Mouse (Mus musculus) liver, postnatal 0 days (tissue): ENCODE data around the gene Gm49366. TPM values are rescaled to one million over a fixed set of nuclear protein-coding genes. Genes with fewer than 3 reads are reported as not detected.
"Not testable (repeated sequence)": the region's sequence is repeated elsewhere in the genome, so short reads cannot be mapped to it uniquely, and the experiment has no call there.

Experiments used
- ATAC-seq: fragments of 200-750 bp; cut with Nextera tagmentation; 2 replicates; pipeline ENCODE4 v1.8.0; 2017; ENCODE audit warnings: mild to moderate bottlenecking, moderate library complexity
- DNase-seq: peaks from one replicate; pipeline ENCODE4 v3.0.0-alpha.2; 2016
- H3K27ac ChIP-seq: fragments of 300-500 bp; sonication (generic); 2 replicates; pipeline ENCODE4 v1.5.1; 2014; ENCODE audit warnings: antibody characterized with exemption, moderate library complexity, mild to moderate bottlenecking, low read depth
- H3K27me3 ChIP-seq: fragments of 300-500 bp; sonication (generic); 2 replicates; pipeline ENCODE4 v1.6.1; 2014; ENCODE audit warnings: low read length, control low read depth, mixed read lengths; ENCODE audit not compliant: insufficient read depth
- H3K36me3 ChIP-seq: fragments of 300-500 bp; sonication (generic); replicated peaks from 2 replicates; pipeline ENCODE4 v1.6.1; 2014; ENCODE audit warnings: mild to moderate bottlenecking, control low read depth, low read length, moderate library complexity, mixed read lengths; ENCODE audit not compliant: insufficient read depth
- H3K4me1 ChIP-seq: fragments of 300-500 bp; sonication (generic); 2 replicates; pipeline ENCODE4 v1.6.1; 2014; ENCODE audit warnings: antibody characterized with exemption, mild to moderate bottlenecking, control low read depth; ENCODE audit not compliant: insufficient read depth
- H3K4me2 ChIP-seq: fragments of 300-500 bp; sonication (generic); 2 replicates; pipeline ENCODE4 v1.6.1; 2014; ENCODE audit warnings: low read depth, mild to moderate bottlenecking, low read length, moderate library complexity, mixed read lengths
- H3K4me3 ChIP-seq: fragments of 300-500 bp; sonication (generic); 2 replicates; pipeline ENCODE4 v1.5.1; 2014; ENCODE audit warnings: low read depth, low read length
- H3K9ac ChIP-seq: fragments of 300-500 bp; sonication (generic); replicated peaks from 2 replicates; pipeline ENCODE4 v1.6.1; 2014; ENCODE audit warnings: mild to moderate bottlenecking, moderate library complexity
- H3K9me3 ChIP-seq: fragments of 300-500 bp; sonication (generic); 2 replicates; pipeline ENCODE4 v1.6.1; 2016; ENCODE audit warnings: mild to moderate bottlenecking, control low read depth, low read length, mixed read lengths
- CTCF ChIP-seq: sonication (generic); IDR thresholded peaks from 2 replicates; pipeline ENCODE4 v1.5.1; 2016; ENCODE audit warnings: antibody characterized with exemption, low read depth
- EP300 ChIP-seq: IDR thresholded peaks from 2 replicates; pipeline ENCODE4 v1.6.1; 2016; ENCODE audit warnings: antibody characterized with exemption, low read depth, mild to moderate bottlenecking
- WGBS: fragments of 180-500 bp; shearing (Covaris S2); extraction: QIAGEN DNeasy Blood & Tissue Kit; methylation state at CpG from one replicate; pipeline ENCODE4 v1.1.7; 2014; ENCODE audit not compliant: insufficient replicate concordance; 5-methylcytosine and 5-hydroxymethylcytosine counted together
- polyA plus RNA-seq: library from polyadenylated mRNA; unstranded; fragments of >200 nt; fragmentation: Nextera tagmentation; extraction: Ambion mirVana; gene quantifications from 2 replicates; pipeline ENCODE4 v1.2.1, GENCODE M21; 2015

The Gm49366 gene
- polyA plus RNA-seq, 1 experiment from 2014 or later = not detected

DNA sequence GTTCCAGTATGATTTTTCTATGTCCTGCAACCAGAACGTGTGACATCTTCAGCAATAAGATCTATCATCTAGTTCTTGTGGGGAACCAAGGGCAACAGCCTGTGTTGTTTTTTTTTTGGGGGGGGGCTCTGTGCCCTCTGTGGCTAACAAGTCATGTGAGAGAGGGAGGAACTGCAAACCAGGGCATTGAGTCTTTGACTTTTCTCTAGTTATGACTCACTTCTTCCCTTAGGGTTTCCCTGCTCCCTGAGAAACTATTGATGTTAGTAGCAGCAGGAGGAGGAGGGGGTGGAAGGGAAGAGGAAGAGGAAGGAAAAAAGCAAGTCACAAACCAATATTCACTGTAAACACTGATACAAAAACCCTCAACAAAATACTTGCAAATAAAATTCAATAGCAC lies 34.9 kb upstream of the Gm49366 start:
- H3K27ac ChIP-seq = no peak overlapping the region
- no peaks in the 10 kb centered on the region for H3K36me3 ChIP-seq
- DNase-seq = no peak
- no peaks in the 10 kb centered on the region; the same call in 1 of the 2 replicates for H3K9me3 ChIP-seq
- peaks cover 8% of the 10 kb centered on the region for H3K4me1 ChIP-seq
- ATAC-seq = no peak
- no peaks in the 10 kb centered on the region for H3K27me3 ChIP-seq
- WGBS = 73% methylated on average over 1 of the region's 1 CpGs
- no peak for TF ChIP-seq EP300
- TF ChIP-seq CTCF = no peak
- no peak overlapping the region for H3K4me3 ChIP-seq
- no peak overlapping the region for H3K9ac ChIP-seq
- H3K4me2 ChIP-seq = no peak overlapping the region

GRCm38 (mm10) chr12:84008251-84008650 lies 30.5 kb upstream of the Gm49366 start:
- no peak overlapping the region for H3K4me2 ChIP-seq
- no peak overlapping the region; the same call in 1 of the 2 replicates for H3K9ac ChIP-seq
- ATAC-seq (peak; percentile 20; the same call in 1 of the 2 replicates), DNase-seq (peak; percentile 26)
- H3K4me3 ChIP-seq = no peak overlapping the region
- H3K4me1 ChIP-seq = peaks cover 13% of the 10 kb centered on the region
- no peak for TF ChIP-seq CTCF
- no peaks in the 10 kb centered on the region for H3K9me3 ChIP-seq
- H3K27ac ChIP-seq = no peak overlapping the region
- H3K36me3 ChIP-seq = no peaks in the 10 kb centered on the region
- 73% methylated on average over 11 of the region's 12 CpGs for WGBS
- H3K27me3 ChIP-seq = no peaks in the 10 kb centered on the region

- Histone ChIP-seq H3K27ac (no peak overlapping the region), H3K9ac (no peak overlapping the region; the same call in 1 of the 2 replicates), H3K27me3 (no peaks in the 10 kb centered on the region), H3K4me1 (peaks cover 13% of the 10 kb centered on the region), H3K4me3 (peak overlapping the region; percentile 41; the same call in 1 of the 2 replicates), H3K36me3 (no peaks in the 10 kb centered on the region), H3K4me2 (peak overlapping the region; percentile 66; the same call in 1 of the 2 replicates), H3K9me3 (no peaks in the 10 kb centered on the region)
- no peak for ATAC-seq
- TF ChIP-seq EP300 (no peak), CTCF (no peak)
- 57% methylated on average over 8 of the region's 8 CpGs for WGBS
- DNase-seq = no peak
These were observed 30.0 kb upstream of the Gm49366 start for GRCm38 (mm10) chr12:84008729-84009128.

- not testable (repeated sequence) for H3K36me3 ChIP-seq, H3K27me3 ChIP-seq, H3K9me3 ChIP-seq
- ATAC-seq (peak; percentile 75), DNase-seq (peak; percentile 60)
- H3K9ac ChIP-seq = peak within 1 kb of the TSS; percentile 23
- H3K4me2 ChIP-seq = peak within 1 kb of the TSS; percentile 66
- H3K4me1 ChIP-seq = peaks cover 13% of the 10 kb centered on the region
- peak within 1 kb of the TSS; percentile 41 for H3K4me3 ChIP-seq
- H3K27ac ChIP-seq = 0 out of 2 replicates have a peak within 1 kb of the TSS, but pooled peaks have one; percentile 0
- WGBS = 1% methylated on average over 55 of the region's 70 CpGs
These were observed 29.4 kb upstream of the Gm49366 start, which contains the start of gene Acot1 for GRCm38 (mm10) chr12:84009171-84009965. Gene Acot1, plus strand, starts transcription at chr12:84009490.

DNA sequence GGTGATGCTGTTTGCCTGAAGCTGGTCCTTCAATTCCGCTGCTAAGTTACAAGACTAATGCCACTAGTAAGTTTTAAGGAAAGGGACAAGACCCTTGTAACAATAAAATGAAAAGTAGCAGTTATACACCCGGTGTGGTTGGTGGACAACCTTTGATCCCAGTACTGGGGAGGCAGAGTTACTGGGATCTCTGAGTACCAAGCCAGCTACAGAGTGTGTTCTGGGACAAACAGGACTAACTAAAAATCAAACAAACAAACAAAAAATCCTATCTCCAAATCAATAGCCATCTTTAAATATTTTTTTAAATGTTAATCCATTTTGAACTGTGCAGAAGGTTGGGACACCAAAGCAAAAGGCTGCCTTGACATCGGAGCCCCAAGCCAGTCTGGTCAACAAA lies 28.5 kb upstream of the Gm49366 start:
- H3K9me3 ChIP-seq = no peaks in the 10 kb centered on the region
- DNase-seq (no peak), ATAC-seq (no peak)
- H3K4me2 ChIP-seq = peak overlapping the region; percentile 66
- H3K9ac ChIP-seq = no peak overlapping the region
- H3K27me3 ChIP-seq = no peaks in the 10 kb centered on the region
- no peak for TF ChIP-seq EP300
- TF ChIP-seq CTCF = no peak
- 66% methylated on average over 3 of the region's 3 CpGs for WGBS
- H3K36me3 ChIP-seq = no peaks in the 10 kb centered on the region
- H3K4me3 ChIP-seq = peak overlapping the region; percentile 41; the same call in 1 of the 2 replicates
- H3K4me1 ChIP-seq = peaks cover 13% of the 10 kb centered on the region
- no peak overlapping the region for H3K27ac ChIP-seq

DNA sequence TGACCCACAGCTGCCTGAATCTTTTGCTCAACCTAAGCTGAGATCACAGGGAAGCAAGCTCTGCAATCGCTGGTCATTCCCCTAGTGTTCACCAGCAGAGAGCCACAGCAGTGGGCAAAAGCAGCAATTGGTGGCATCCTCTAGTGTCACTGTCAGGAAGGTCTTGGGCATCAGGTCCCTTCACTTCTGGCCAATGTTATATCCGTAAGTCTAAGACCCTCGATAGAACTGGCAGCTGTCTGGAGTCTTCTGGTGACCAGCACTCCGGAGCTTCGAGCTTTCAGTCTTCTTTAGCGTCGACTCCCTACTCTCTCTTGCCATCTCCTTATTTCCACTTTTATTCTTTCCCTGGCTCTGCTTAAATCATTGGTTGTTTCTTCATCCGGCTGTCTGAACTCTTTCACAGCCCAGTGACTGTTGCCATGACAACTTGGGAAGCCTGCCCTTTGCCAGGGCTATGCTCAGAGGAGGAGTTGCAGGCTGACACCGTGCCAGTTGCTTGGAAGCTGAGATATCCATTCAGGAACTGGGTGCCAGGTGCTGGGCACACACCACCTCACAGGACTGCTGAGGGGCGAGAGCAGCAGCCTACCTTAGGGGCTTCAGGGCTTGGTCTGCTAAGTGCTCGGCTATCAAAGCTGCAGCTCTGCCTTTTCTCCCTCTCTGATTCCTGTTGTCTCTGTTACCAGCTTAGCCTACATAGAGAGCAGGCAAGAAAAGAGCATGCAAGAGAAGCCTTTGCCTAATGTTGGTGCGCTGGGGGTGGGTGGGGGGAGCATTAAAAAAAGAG lies 27.3 kb upstream of the Gm49366 start:
- no peak overlapping the region for H3K9ac ChIP-seq
- TF ChIP-seq CTCF (no peak), EP300 (no peak)
- no peaks in the 10 kb centered on the region for H3K36me3 ChIP-seq
- ATAC-seq (peak; percentile 60), DNase-seq (peak; percentile 62)
- H3K9me3 ChIP-seq = no peaks in the 10 kb centered on the region
- peak overlapping the region; percentile 9; the same call in 1 of the 2 replicates for H3K4me2 ChIP-seq
- no peak overlapping the region for H3K4me3 ChIP-seq
- H3K27me3 ChIP-seq = no peaks in the 10 kb centered on the region
- H3K27ac ChIP-seq = no peak overlapping the region
- 59% methylated on average over 12 of the region's 12 CpGs for WGBS
- peaks cover 13% of the 10 kb centered on the region for H3K4me1 ChIP-seq
